15 mouse cellular contexts compared by ENCODE assay signal in the genomic region with DNA sequence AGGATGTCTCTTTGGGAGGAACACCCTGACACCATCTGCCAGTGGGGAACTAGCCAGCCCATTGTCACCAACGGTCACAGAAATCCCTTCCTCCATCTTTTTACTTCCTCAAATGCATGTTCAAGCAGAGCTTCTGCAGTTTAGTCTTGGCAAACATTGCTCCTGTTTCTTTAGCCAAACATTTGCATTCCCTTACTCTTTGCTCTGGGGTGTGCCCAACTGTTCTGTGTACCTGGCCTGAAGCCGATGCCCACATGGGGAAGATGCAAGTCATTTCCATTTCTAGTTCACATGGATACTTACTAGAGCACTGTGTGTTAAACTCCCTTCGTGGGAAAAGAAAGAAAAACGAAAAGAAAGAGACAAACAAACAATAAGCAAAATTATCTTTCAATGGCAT.
"Had no signal": no experiment of that assay in that cellular context is flagged by ENCODE, and none has a peak within 500 bp of the region (broad histone marks: within the 10 kb centered on the region; RNA-seq: fewer than 3 reads in every experiment).

No protein-coding gene starts in this region.

- H3K9me3 ChIP-seq: limb, embryonic 13.5 days; midbrain, embryonic 12.5 days; neural tube, embryonic 13.5 days had no signal

- DNase-seq: kidney, adult 18-20 months; kidney, postnatal 10 days; kidney, postnatal 4 days; left cerebral cortex, postnatal 4 days; retina, postnatal 1 day; right cerebral cortex, postnatal 4 days; spleen, adult 18-20 months; thymus, postnatal 14 days had no signal

- H3K4me2 ChIP-seq: limb, embryonic 13.5 days; liver, embryonic 11.5 days; midbrain, embryonic 12.5 days; neural tube, embryonic 13.5 days had no signal

- H3K4me3 ChIP-seq: limb, embryonic 13.5 days; midbrain, embryonic 12.5 days; neural tube, embryonic 13.5 days had no signal

- ATAC-seq: hindbrain, postnatal 0 days; midbrain, embryonic 16.5 days had no signal

- H3K27ac ChIP-seq: hindbrain, postnatal 0 days; limb, embryonic 13.5 days; macrophage; midbrain, embryonic 12.5 days; neural tube, embryonic 13.5 days had no signal

- H3K4me1 ChIP-seq: limb, embryonic 13.5 days; midbrain, embryonic 12.5 days; neural tube, embryonic 13.5 days had no signal

- H3K27me3 ChIP-seq: limb, embryonic 13.5 days; midbrain, embryonic 12.5 days; neural tube, embryonic 13.5 days had no signal

- H3K36me3 ChIP-seq: limb, embryonic 13.5 days; midbrain, embryonic 12.5 days; neural tube, embryonic 13.5 days had no signal

- H3K9ac ChIP-seq: limb, embryonic 13.5 days; midbrain, embryonic 12.5 days; neural tube, embryonic 13.5 days had no signal
